Mouse (Mus musculus) midbrain, embryonic 10.5 days (tissue): Measurements from ENCODE around the gene Foxp1. TPM values are rescaled to one million over a fixed set of nuclear protein-coding genes. Genes with fewer than 3 reads are reported as not detected.

ENCODE experiments used
- DNase-seq: peaks from one replicate; pipeline ENCODE4 v3.0.0-alpha.2; 2017; ENCODE audit warnings: low spot score
- H3K27ac ChIP-seq: fragments of 300-500 bp; sonication (generic); replicated peaks from 2 replicates; pipeline ENCODE4 v1.5.1; 2016; ENCODE audit warnings: mild to moderate bottlenecking
- H3K27me3 ChIP-seq: fragments of 300-500 bp; sonication (generic); 2 replicates; pipeline ENCODE4 v1.6.1; 2016; ENCODE audit warnings: low read depth, mild to moderate bottlenecking; ENCODE audit not compliant: poor library complexity, severe bottlenecking
- H3K36me3 ChIP-seq: fragments of 300-500 bp; sonication (generic); 2 replicates; pipeline ENCODE4 v1.6.1; 2016; ENCODE audit warnings: mild to moderate bottlenecking, moderate library complexity
- H3K4me1 ChIP-seq: fragments of 300-500 bp; sonication (generic); 2 replicates; pipeline ENCODE4 v1.6.1; 2016
- H3K4me3 ChIP-seq: fragments of 300-500 bp; sonication (generic); 2 replicates; pipeline ENCODE4 v1.5.1; 2016; ENCODE audit warnings: mild to moderate bottlenecking, moderate library complexity
- H3K9me3 ChIP-seq: fragments of 300-500 bp; sonication (generic); replicated peaks from 2 replicates; pipeline ENCODE4 v1.6.1; 2016; ENCODE audit warnings: mild to moderate bottlenecking
- WGBS: fragments of 180-500 bp; shearing (Covaris S2); methylation state at CpG from one replicate; pipeline ENCODE4 v1.1.7; 2016; 5-methylcytosine and 5-hydroxymethylcytosine counted together
- polyA plus RNA-seq: library from polyadenylated mRNA; unstranded; fragments of >200 nt; fragmentation: Nextera tagmentation; extraction: Ambion mirVana; gene quantifications from 2 replicates; pipeline ENCODE4 v1.2.1, GENCODE M21; 2016

Foxp1 gene
- polyA plus RNA-seq, 1 experiment from 2014 or later, result 63.7 TPM

- peak; percentile 24 for DNase-seq
- Histone ChIP-seq H3K36me3 (no peaks in the 10 kb centered on the region), H3K27ac (peak overlapping the region; percentile 61), H3K9me3 (no peaks in the 10 kb centered on the region), H3K4me1 (peaks cover 89% of the 10 kb centered on the region), H3K4me3 (peak overlapping the region; percentile 41), H3K27me3 (no peaks in the 10 kb centered on the region)
- 13% methylated on average over 11 of the region's 11 CpGs for WGBS
These were observed 319.3 kb downstream of the Foxp1 start for GRCm38 (mm10) chr6:99203231-99203630.

DNA sequence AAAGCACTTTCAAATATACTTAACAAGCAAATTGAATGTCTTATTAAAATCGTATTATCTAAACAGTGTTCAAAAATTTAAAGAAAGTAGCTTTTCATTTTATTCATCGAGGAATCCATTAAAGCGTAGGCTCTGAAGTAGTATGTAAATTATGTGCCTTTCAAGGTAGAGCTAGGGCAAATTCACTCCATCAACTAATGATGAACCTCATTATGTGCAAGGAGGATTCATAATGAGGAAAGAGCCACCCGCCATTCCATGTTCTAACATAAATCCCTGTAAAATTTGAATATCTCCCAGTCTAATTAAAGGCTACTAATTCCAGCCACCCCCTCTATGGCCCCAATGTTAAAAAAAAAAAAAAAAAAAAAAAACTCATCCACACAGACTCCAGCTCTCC lies 319.7 kb downstream of the Foxp1 start:
- Histone ChIP-seq H3K27ac (peak overlapping the region; percentile 61), H3K4me3 (peak overlapping the region; percentile 41), H3K27me3 (no peaks in the 10 kb centered on the region), H3K36me3 (no peaks in the 10 kb centered on the region), H3K9me3 (no peaks in the 10 kb centered on the region), H3K4me1 (peaks cover 84% of the 10 kb centered on the region)
- no peak for DNase-seq
- 72% methylated on average over 4 of the region's 4 CpGs for WGBS

DNA sequence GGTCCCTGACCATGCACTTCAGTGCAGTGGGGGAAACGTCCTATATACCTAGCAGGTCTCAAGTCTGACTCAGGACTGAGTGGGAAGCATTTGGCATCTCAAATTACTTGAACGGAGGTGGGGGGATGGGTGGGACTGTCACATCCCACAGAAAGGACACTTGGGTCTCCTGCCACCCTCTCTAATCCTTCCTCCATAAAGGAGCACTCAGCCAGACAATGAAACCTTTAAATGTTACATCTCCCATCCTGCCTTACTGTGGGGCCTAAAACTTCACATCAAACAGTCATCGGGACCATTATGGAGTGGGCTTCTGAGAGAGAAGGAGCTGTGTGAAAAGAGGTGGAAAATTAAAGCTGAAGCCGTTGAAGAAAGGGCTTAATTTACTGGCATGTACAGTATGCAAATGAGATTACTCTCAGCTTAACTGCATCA lies 321.2 kb downstream of the Foxp1 start:
- Histone ChIP-seq H3K36me3 (no peaks in the 10 kb centered on the region), H3K4me3 (peak overlapping the region; percentile 33), H3K9me3 (no peaks in the 10 kb centered on the region), H3K27ac (peak overlapping the region; percentile 76), H3K4me1 (peaks cover 70% of the 10 kb centered on the region), H3K27me3 (no peaks in the 10 kb centered on the region)
- peak; percentile 55 for DNase-seq
- 2% methylated on average over 4 of the region's 4 CpGs for WGBS

DNA sequence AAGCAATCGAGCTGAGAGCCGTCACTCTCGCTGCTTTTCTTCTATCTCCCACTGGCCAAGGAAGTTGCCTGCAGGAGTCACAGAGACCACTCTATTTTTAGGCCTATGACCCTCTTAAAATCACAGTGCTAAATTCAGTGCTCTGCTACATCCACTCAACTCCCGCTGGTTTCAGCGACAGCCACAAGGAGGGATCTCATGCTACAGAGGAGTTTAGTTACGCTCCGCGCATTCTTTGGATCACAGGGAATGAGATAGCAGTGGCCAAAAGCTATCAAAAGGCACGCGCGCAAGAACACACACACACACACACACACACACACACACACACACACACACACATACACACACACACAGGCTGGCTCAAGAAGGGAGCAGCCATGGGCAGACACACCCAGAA lies 321.9 kb downstream of the Foxp1 start:
- Histone ChIP-seq H3K4me3 (peak overlapping the region; percentile 33), H3K27ac (peak overlapping the region; percentile 76), H3K27me3 (no peaks in the 10 kb centered on the region), H3K4me1 (peaks cover 63% of the 10 kb centered on the region), H3K9me3 (no peaks in the 10 kb centered on the region), H3K36me3 (no peaks in the 10 kb centered on the region)
- WGBS, result 7% methylated on average over 11 of the region's 11 CpGs
- DNase-seq, result peak; percentile 42

GRCm38 (mm10) chr6:99199277-99199676 lies 323.2 kb downstream of the Foxp1 start:
- H3K4me1 ChIP-seq, result peaks cover 49% of the 10 kb centered on the region
- H3K36me3 ChIP-seq, result no peaks in the 10 kb centered on the region
- no peaks in the 10 kb centered on the region for H3K9me3 ChIP-seq
- no peaks in the 10 kb centered on the region for H3K27me3 ChIP-seq
- no peak overlapping the region for H3K4me3 ChIP-seq
- H3K27ac ChIP-seq, result no peak overlapping the region
- DNase-seq, result no peak
- 90% methylated on average over 4 of the region's 4 CpGs for WGBS

DNA sequence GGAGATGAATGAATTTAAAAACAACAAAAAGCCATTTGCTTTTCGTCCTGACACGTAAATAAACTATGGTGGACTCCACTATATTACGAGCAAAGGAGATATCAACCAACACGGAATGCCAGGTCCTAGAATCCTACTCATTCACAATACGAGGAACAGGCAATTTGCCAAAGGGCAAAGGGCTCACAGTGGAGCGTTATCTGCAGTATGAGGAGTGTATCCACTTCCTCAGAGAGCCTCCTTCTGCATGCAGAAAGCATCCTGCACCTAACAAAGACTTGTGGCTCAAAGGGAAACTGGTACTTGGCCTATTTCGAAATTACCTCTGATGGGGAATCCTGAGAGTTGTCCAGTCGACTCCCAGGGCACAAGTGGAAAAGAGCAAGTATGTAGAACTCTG lies 328.8 kb downstream of the Foxp1 start:
- H3K4me1 ChIP-seq, result peaks cover 30% of the 10 kb centered on the region
- no peak overlapping the region for H3K27ac ChIP-seq
- H3K27me3 ChIP-seq, result no peaks in the 10 kb centered on the region
- WGBS, result 83% methylated on average over 8 of the region's 8 CpGs
- no peaks in the 10 kb centered on the region for H3K9me3 ChIP-seq
- H3K4me3 ChIP-seq, result no peak overlapping the region
- no peaks in the 10 kb centered on the region for H3K36me3 ChIP-seq
- no peak for DNase-seq

GRCm38 (mm10) chr6:99191636-99192137 lies 330.8 kb downstream of the Foxp1 start:
- DNase-seq, result no peak
- H3K9me3 ChIP-seq, result no peaks in the 10 kb centered on the region
- H3K36me3 ChIP-seq, result no peaks in the 10 kb centered on the region
- H3K4me1 ChIP-seq, result peaks cover 46% of the 10 kb centered on the region
- H3K27me3 ChIP-seq, result no peaks in the 10 kb centered on the region
- WGBS, result 59% methylated on average over 8 of the region's 8 CpGs
- no peak overlapping the region for H3K4me3 ChIP-seq
- peak overlapping the region; percentile 33; the same call in 1 of the 2 replicates for H3K27ac ChIP-seq

GRCm38 (mm10) chr6:99191041-99191635 lies 331.4 kb downstream of the Foxp1 start:
- peak overlapping the region; percentile 33; the same call in 1 of the 2 replicates for H3K27ac ChIP-seq
- no peak overlapping the region for H3K4me3 ChIP-seq
- DNase-seq, result no peak
- WGBS, result 78% methylated on average over 12 of the region's 12 CpGs
- peaks cover 51% of the 10 kb centered on the region for H3K4me1 ChIP-seq
- H3K36me3 ChIP-seq, result no peaks in the 10 kb centered on the region
- H3K27me3 ChIP-seq, result no peaks in the 10 kb centered on the region
- no peaks in the 10 kb centered on the region for H3K9me3 ChIP-seq

GRCm38 (mm10) chr6:99189967-99190366 lies 332.6 kb downstream of the Foxp1 start:
- H3K4me1 ChIP-seq, result peaks cover 51% of the 10 kb centered on the region
- no peak for DNase-seq
- no peaks in the 10 kb centered on the region for H3K36me3 ChIP-seq
- no peak overlapping the region for H3K27ac ChIP-seq
- H3K9me3 ChIP-seq, result no peaks in the 10 kb centered on the region
- H3K27me3 ChIP-seq, result no peaks in the 10 kb centered on the region
- 80% methylated on average over 8 of the region's 8 CpGs for WGBS
- no peak overlapping the region for H3K4me3 ChIP-seq

DNA sequence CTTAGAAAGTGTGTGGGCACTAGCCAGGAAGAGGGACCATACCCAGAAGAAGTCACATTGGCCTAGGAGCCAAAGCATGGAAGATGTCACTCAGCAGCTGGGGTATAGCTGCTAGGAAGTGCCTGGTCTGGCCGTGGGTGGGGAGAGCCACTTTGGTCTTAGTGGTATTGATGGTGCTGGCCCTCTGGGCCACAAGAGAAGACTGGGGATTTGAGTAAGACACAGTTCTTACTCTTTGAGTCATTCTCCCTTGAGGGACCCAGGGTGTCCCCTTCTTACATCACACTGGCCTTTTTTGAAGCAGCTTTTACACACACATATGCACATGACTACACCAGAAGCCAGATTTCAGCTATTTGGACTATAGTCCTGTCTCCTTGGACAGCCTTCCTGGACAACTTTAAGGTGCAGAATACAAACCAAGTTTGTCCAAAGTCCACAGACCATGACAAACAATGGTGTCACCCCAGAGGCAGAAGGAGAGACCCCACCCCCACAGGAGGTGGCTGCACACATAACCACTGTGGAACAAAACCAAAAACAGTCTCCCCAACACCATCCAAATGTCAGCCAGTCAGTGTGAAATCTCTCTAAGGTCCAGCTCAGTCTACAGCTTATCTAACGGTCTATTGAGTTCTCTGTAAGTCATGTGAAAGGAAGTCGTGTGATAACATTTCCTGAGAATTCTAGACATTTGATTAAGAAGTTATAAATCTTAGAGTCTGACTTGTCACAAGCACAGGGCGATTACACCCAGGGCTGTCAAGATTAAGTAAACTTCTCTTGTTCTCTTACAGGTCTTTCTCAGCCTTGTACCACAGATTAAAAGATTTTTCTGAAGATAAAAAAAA lies 333.9 kb downstream of the Foxp1 start:
- H3K4me3 ChIP-seq, result no peak overlapping the region
- H3K9me3 ChIP-seq, result no peaks in the 10 kb centered on the region
- WGBS, result 76% methylated on average over 4 of the region's 4 CpGs
- no peak overlapping the region; the same call in 1 of the 2 replicates for H3K27ac ChIP-seq
- peaks cover 51% of the 10 kb centered on the region for H3K4me1 ChIP-seq
- no peaks in the 10 kb centered on the region for H3K36me3 ChIP-seq
- no peak for DNase-seq
- no peaks in the 10 kb centered on the region for H3K27me3 ChIP-seq

DNA sequence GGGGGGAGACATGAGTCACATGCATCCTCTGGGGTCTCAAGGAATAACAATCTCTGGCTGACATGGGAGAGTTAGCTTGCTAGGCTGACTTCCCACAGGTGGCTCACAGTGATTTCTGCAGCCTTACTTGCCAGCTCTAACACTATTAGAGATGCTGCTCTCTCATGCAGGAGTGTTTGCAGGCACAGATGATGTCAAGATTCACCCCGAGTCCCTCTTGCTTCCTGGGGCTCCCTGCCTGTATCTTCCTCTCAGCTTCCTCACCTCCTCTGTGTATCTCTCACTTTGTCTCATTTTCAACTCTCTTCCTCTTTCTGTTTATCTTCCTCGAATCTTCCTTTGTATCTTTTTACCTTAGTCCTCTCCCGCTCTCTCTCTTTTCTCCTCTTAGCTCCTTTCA lies 334.6 kb downstream of the Foxp1 start:
- DNase-seq, result no peak
- Histone ChIP-seq H3K4me1 (peaks cover 51% of the 10 kb centered on the region), H3K9me3 (no peaks in the 10 kb centered on the region), H3K27ac (no peak overlapping the region; the same call in 1 of the 2 replicates), H3K4me3 (no peak overlapping the region), H3K27me3 (no peaks in the 10 kb centered on the region), H3K36me3 (no peaks in the 10 kb centered on the region)
- 79% methylated on average over 3 of the region's 3 CpGs for WGBS

- Histone ChIP-seq H3K9me3 (no peaks in the 10 kb centered on the region), H3K27me3 (no peaks in the 10 kb centered on the region), H3K4me1 (peaks cover 51% of the 10 kb centered on the region), H3K4me3 (no peak overlapping the region), H3K27ac (no peak overlapping the region), H3K36me3 (no peaks in the 10 kb centered on the region)
- no peak for DNase-seq
- WGBS, result 72% methylated on average over 2 of the region's 2 CpGs
These were observed 335.1 kb downstream of the Foxp1 start for GRCm38 (mm10) chr6:99187415-99187814.

DNA sequence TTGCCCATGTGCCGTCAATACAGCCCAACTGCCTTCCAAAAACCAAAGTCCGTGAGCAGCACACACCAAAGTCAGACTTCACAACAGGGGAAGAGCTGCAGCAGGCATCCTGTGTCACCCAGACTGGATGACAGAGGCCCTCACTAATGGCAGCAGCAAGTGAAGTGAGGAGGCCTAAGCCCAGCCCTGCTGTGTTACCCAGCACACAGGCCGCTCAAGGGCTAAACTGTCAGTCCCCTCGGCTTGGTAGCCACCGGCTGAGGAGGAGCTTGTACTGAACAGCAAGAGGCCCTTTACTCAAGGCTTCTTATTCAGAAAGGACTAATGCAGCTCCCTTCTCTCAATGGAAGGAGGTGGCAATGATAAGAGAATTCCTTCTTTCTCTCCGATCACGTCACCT lies 336.0 kb downstream of the Foxp1 start:
- Histone ChIP-seq H3K27me3 (no peaks in the 10 kb centered on the region), H3K4me3 (no peak overlapping the region), H3K9me3 (no peaks in the 10 kb centered on the region), H3K36me3 (no peaks in the 10 kb centered on the region), H3K4me1 (peaks cover 44% of the 10 kb centered on the region), H3K27ac (0 out of 2 replicates have a peak overlapping the region, but pooled peaks have one; percentile 14)
- 45% methylated on average over 7 of the region's 7 CpGs for WGBS
- no peak for DNase-seq
